ENCODE assay signal across 15 mouse cellular contexts in the genomic region with DNA sequence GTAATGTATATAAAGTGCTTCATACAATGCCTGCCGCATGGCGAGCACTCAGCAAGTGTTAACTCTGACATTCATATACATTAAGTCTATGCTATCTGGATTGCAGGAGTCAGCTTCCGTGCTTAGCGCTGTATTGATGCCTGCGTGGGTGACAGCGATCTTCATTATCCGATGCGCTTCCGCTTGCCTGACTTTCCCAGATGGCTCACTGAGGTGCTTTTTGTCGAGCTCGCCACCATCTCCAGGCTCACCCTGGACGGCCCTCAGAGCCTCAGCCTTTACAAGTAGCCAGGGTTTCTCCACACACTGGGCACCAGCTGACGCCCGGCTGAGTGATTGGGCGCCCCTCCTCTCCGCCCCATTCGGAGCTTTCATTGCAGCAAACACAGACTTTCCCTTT. TPM values are rescaled to one million over a fixed set of nuclear protein-coding genes. Genes with fewer than 3 reads are reported as not detected.
DNase-seq lines count a peak whose midpoint lies in the region; ATAC-seq and TF ChIP-seq lines count a peak whose summit lies in the region.
"Had no signal": no experiment of that assay in that cellular context is flagged by ENCODE, and none has a peak within 500 bp of the region (broad histone marks: within the 10 kb centered on the region; RNA-seq: fewer than 3 reads in every experiment).

No protein-coding gene starts in this region.

- no peaks in the 10 kb centered on the region for H3K36me3 ChIP-seq in forebrain, embryonic 13.5 days (ENCODE audit: poor library complexity, severe bottlenecking)
- H3K36me3 ChIP-seq in intestine, embryonic 16.5 days (ENCODE audit: control insufficient read depth, insufficient read depth, low read length), result no peaks in the 10 kb centered on the region
- H3K36me3 ChIP-seq in neural tube, embryonic 15.5 days, result no peaks in the 10 kb centered on the region
- H3K36me3 ChIP-seq: kidney, embryonic 15.5 days had no signal

- H3K4me2 ChIP-seq in forebrain, embryonic 13.5 days, result peak overlapping the region; percentile 45
- H3K4me2 ChIP-seq in intestine, embryonic 16.5 days (ENCODE audit: low read depth, low read length), result 0 out of 2 replicates have a peak overlapping the region, but pooled peaks have one; percentile 16
- H3K4me2 ChIP-seq in neural tube, embryonic 15.5 days, result peak overlapping the region; percentile 50
- H3K4me2 ChIP-seq: heart, embryonic 11.5 days; kidney, embryonic 15.5 days had no signal

- peaks cover 25% of the 10 kb centered on the region for H3K4me1 ChIP-seq in forebrain, embryonic 13.5 days
- H3K4me1 ChIP-seq in intestine, embryonic 16.5 days (ENCODE audit: control insufficient read depth, insufficient read depth, low read length), result peaks cover 2% of the 10 kb centered on the region; the same call in 1 of the 2 replicates
- H3K4me1 ChIP-seq in neural tube, embryonic 15.5 days, result peaks cover 18% of the 10 kb centered on the region

- H3K27ac ChIP-seq in layer of hippocampus, adult 2 months, result no peak overlapping the region
- H3K27ac ChIP-seq in forebrain, embryonic 13.5 days, result no peak overlapping the region
- no peak overlapping the region for H3K27ac ChIP-seq in intestine, embryonic 16.5 days (ENCODE audit: low read length)
- H3K27ac ChIP-seq in neural tube, embryonic 15.5 days (replicated peaks), result no peak overlapping the region
- H3K27ac ChIP-seq: kidney, embryonic 15.5 days had no signal

- H3K9ac ChIP-seq in forebrain, embryonic 13.5 days, result 0 out of 2 replicates have a peak overlapping the region, but pooled peaks have one; percentile 10
- peak overlapping the region; percentile 33; the same call in 1 of the 2 replicates for H3K9ac ChIP-seq in intestine, embryonic 16.5 days (ENCODE audit: low read depth, low read length)
- no peak overlapping the region for H3K9ac ChIP-seq in neural tube, embryonic 15.5 days (replicated peaks)
- H3K9ac ChIP-seq: kidney, embryonic 15.5 days had no signal

- intact Hi-C loops in heart, postnatal 10 days (cut with DNase I), result no loop called here

- ATAC-seq in forebrain, embryonic 13.5 days, result peak; percentile 82
- no peak for ATAC-seq in intestine, embryonic 16.5 days
- ATAC-seq in neural tube, embryonic 15.5 days (ENCODE audit: low FRiP score), result no peak; the same call in none of the 2 replicates
- ATAC-seq: lung, postnatal 0 days had no signal

- 20% methylated on average over 17 of the region's 17 CpGs for WGBS in forebrain, embryonic 13.5 days
- WGBS in intestine, embryonic 16.5 days, result 47% methylated on average over 17 of the region's 17 CpGs
- WGBS in neural tube, embryonic 15.5 days, result 26% methylated on average over 17 of the region's 17 CpGs

- 0 out of 2 replicates have a peak, but pooled peaks cover 8% of the 10 kb centered on the region for H3K9me3 ChIP-seq in forebrain, embryonic 13.5 days (replicated peaks)
- no peaks in the 10 kb centered on the region for H3K9me3 ChIP-seq in intestine, embryonic 16.5 days (ENCODE audit: control insufficient read depth, low read length)
- no peaks in the 10 kb centered on the region for H3K9me3 ChIP-seq in neural tube, embryonic 15.5 days (replicated peaks)
- H3K9me3 ChIP-seq: kidney, embryonic 15.5 days had no signal

- H3K4me3 ChIP-seq in layer of hippocampus, adult 2 months, result peak overlapping the region; percentile 40
- no peak overlapping the region; the same call in 1 of the 2 replicates for H3K4me3 ChIP-seq in forebrain, embryonic 13.5 days
- H3K4me3 ChIP-seq in intestine, embryonic 16.5 days (ENCODE audit: low read length), result no peak overlapping the region
- H3K4me3 ChIP-seq in neural tube, embryonic 15.5 days (replicated peaks), result peak overlapping the region; percentile 9; the same call in 1 of the 2 replicates
- H3K4me3 ChIP-seq: kidney, embryonic 15.5 days; myocyte had no signal

- DNase-seq in layer of hippocampus, adult 2 months (ENCODE audit: low spot score in 2 of 2), result no peak
- no peak for DNase-seq in layer of hippocampus, adult 9-11 months
- DNase-seq in heart, postnatal 10 days, result no peak
- no peak for DNase-seq in cerebellum, postnatal 4 days (ENCODE audit: low spot score in 2 of 2)
- no peak for DNase-seq in cerebellum, adult 9-11 months
- DNase-seq: adrenal gland, postnatal 25 days; cerebellum, postnatal 25 days; thymus, adult 2 months had no signal

- TF ChIP-seq CTCF in layer of hippocampus, adult 2 months (conservative IDR thresholded peaks at IDR 0.05), result no peak

- H3K27me3 ChIP-seq in forebrain, embryonic 13.5 days, result no peaks in the 10 kb centered on the region
- no peaks in the 10 kb centered on the region for H3K27me3 ChIP-seq in intestine, embryonic 16.5 days (replicated peaks; ENCODE audit: control insufficient read depth, insufficient read depth, low read length)
- peaks cover 8% of the 10 kb centered on the region; the same call in 1 of the 2 replicates for H3K27me3 ChIP-seq in neural tube, embryonic 15.5 days (replicated peaks)
- H3K27me3 ChIP-seq: kidney, embryonic 15.5 days had no signal

RNA-seq across cellular contexts. Expression of a gene that starts 26.3 kb away (rescaled TPM):
- 10 to 100 TPM; 64.7 to 67.6 TPM for total RNA-seq in layer of hippocampus, adult 2 months (2021)
- polyA plus RNA-seq in forebrain, embryonic 13.5 days (2015; fragmentation: Nextera tagmentation; extraction: Ambion mirVana), result 101 and 105 TPM in 2 replicates
- 35.9 and 37.4 TPM in 2 replicates for polyA plus RNA-seq in intestine, embryonic 16.5 days (2015; fragmentation: Nextera tagmentation; extraction: Ambion mirVana)
- 64.6 and 64.9 TPM in 2 replicates for polyA plus RNA-seq in neural tube, embryonic 15.5 days (2015; fragmentation: Nextera tagmentation; extraction: Ambion mirVana)
- total RNA-seq in heart, postnatal 10 days (2021), result 10 to 100 TPM; 26.0 to 26.8 TPM

Comparison
In these comparisons a context has a peak if more than half of its experiments do, and no peak if none do; other contexts are left out.
1. H3K4me3 ChIP-seq: peak in layer of hippocampus, adult 2 months (single experiment) and neural tube, embryonic 15.5 days (single experiment); none in forebrain, embryonic 13.5 days (single experiment) and intestine, embryonic 16.5 days (single experiment).
2. Peak in every context shown above with its lines, with median percentiles within 50 percentile points of each other: H3K4me2 ChIP-seq.